24 mouse cellular contexts compared by ENCODE assay signal in the genomic region with DNA sequence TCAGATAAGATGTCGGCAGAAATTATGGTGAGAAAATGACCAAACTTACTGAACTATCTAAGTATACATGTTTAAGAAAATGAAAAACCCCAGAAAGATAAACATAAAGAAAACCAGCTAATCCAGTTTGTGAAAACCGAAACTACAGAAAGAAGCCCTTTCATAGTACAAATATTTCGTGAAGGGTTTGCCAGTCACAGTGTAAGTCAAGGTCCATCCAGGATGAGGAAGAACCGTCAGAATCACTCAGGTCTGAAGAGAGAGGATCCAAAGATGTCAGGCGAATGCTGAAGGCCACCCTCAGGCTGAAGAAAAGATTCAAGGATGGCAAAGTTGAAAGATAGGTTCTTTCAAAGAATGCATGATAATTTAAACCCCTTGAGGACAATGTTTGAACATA.
"Had no signal": no experiment of that assay in that cellular context is flagged by ENCODE, and none has a peak within 500 bp of the region (broad histone marks: within the 10 kb centered on the region; RNA-seq: fewer than 3 reads in every experiment).

No protein-coding gene starts in this region.

- H3K9me3 ChIP-seq: heart, embryonic 15.5 days; hindbrain, embryonic 15.5 days; limb, embryonic 10.5 days; limb, embryonic 12.5 days; liver, embryonic 13.5 days had no signal

- H3K9ac ChIP-seq: heart, embryonic 13.5 days; heart, embryonic 15.5 days; hindbrain, embryonic 13.5 days; hindbrain, embryonic 15.5 days; limb, embryonic 12.5 days; liver, embryonic 13.5 days had no signal

- H3K36me3 ChIP-seq: heart, embryonic 13.5 days; heart, embryonic 15.5 days; hindbrain, embryonic 13.5 days; hindbrain, embryonic 15.5 days; limb, embryonic 10.5 days; limb, embryonic 12.5 days; liver, embryonic 13.5 days had no signal

- H3K4me1 ChIP-seq: heart, embryonic 13.5 days; heart, embryonic 15.5 days; hindbrain, embryonic 13.5 days; hindbrain, embryonic 15.5 days; limb, embryonic 10.5 days; limb, embryonic 12.5 days; liver, embryonic 13.5 days had no signal

- H3K27me3 ChIP-seq: heart, embryonic 13.5 days; heart, embryonic 15.5 days; hindbrain, embryonic 13.5 days; hindbrain, embryonic 15.5 days; limb, embryonic 12.5 days; liver, embryonic 13.5 days had no signal

- ATAC-seq: inflammation-experienced regulatory T-cells, adult 6 months had no signal

- H3K4me3 ChIP-seq: heart, adult 2 months; heart, embryonic 13.5 days; heart, embryonic 15.5 days; hindbrain, embryonic 13.5 days; hindbrain, embryonic 15.5 days; layer of hippocampus, adult 2 months; left cerebral cortex, adult 2 months; limb, embryonic 10.5 days; limb, embryonic 12.5 days; liver, embryonic 13.5 days had no signal

- DNase-seq: gastrocnemius, postnatal 14 days; gastrocnemius, postnatal 36 days; heart, adult 11 months; heart, adult 2 months; heart, postnatal 14 days; heart, postnatal 36 days; kidney, adult 11 months; kidney, adult 2 months; kidney, postnatal 10 days; kidney, postnatal 25 days; kidney, postnatal 4 days; liver; liver, embryonic 13.5 days had no signal

- H3K27ac ChIP-seq: heart, adult 2 months; heart, embryonic 13.5 days; heart, embryonic 15.5 days; hindbrain, embryonic 13.5 days; hindbrain, embryonic 15.5 days; layer of hippocampus, adult 2 months; left cerebral cortex, adult 2 months; limb, embryonic 10.5 days; limb, embryonic 12.5 days; liver, embryonic 13.5 days had no signal

- H3K4me2 ChIP-seq: heart, embryonic 11.5 days; heart, embryonic 13.5 days; heart, embryonic 15.5 days; hindbrain, embryonic 13.5 days; hindbrain, embryonic 15.5 days; limb, embryonic 12.5 days; liver, embryonic 11.5 days; liver, embryonic 13.5 days had no signal
